8 mouse cellular contexts compared by ENCODE assay signal in genomic region chr10:70363054-70363453, GRCm38 (mm10).
DNase-seq lines count a peak whose midpoint lies in the region; TF ChIP-seq lines count a peak whose summit lies in the region.
"Had no signal": no experiment of that assay in that cellular context is flagged by ENCODE, and none has a peak within 500 bp of the region (broad histone marks: within the 10 kb centered on the region; RNA-seq: fewer than 3 reads in every experiment).

No protein-coding gene starts in this region.

- TF ChIP-seq POLR2A in ES-Bruce4 (IDR thresholded peaks at IDR 0.05; ENCODE audit: insufficient read depth, low read length) (no peak), MEL (IDR thresholded peaks at IDR 0.05; ENCODE audit: control insufficient read depth in 1 of 2, insufficient read depth in 1 of 2, low read depth in 1 of 2, low read length in 2 of 2, poor library complexity in 1 of 2) (no peak)

- peak overlapping the region; percentile 100 for H3K27ac ChIP-seq in ES-Bruce4 (ENCODE audit: insufficient read depth, low read length)
- no peak overlapping the region for H3K27ac ChIP-seq in MEL (ENCODE audit: control insufficient read depth, low read depth, low read length)
- H3K27ac ChIP-seq: heart, embryonic 15.5 days had no signal

- H3K79me2 ChIP-seq in MEL (ENCODE audit: control insufficient read depth, insufficient read depth, low read length, poor library complexity), result no peaks in the 10 kb centered on the region

- peak; percentile 24 for DNase-seq in kidney, adult 18-20 months
- DNase-seq in kidney, adult 11 months, result no peak
- DNase-seq in MEL (ENCODE audit: low read depth, low spot score), result no peak
- peak; percentile 46 for DNase-seq in kidney, postnatal 10 days
- DNase-seq in MN1 (ENCODE audit: low spot score), result no peak
- no peak for DNase-seq in right cerebral cortex, adult 18-20 months

- no peak overlapping the region for H3K9ac ChIP-seq in ES-Bruce4 (ENCODE audit: low read depth, poor library complexity, severe bottlenecking)
- no peak overlapping the region for H3K9ac ChIP-seq in MEL (ENCODE audit: control insufficient read depth, low read depth, low read length, poor library complexity, severe bottlenecking)
- H3K9ac ChIP-seq: heart, embryonic 15.5 days had no signal

- H3K36me3 ChIP-seq in ES-Bruce4 (ENCODE audit: control insufficient read depth, insufficient read depth, low read length, poor library complexity, severe bottlenecking) (no peaks in the 10 kb centered on the region), MEL (ENCODE audit: control insufficient read depth in 1 of 2, insufficient read depth in 2 of 2, low read length in 2 of 2) (no peaks in the 10 kb centered on the region)
- H3K36me3 ChIP-seq: heart, embryonic 15.5 days had no signal

- peak; percentile 50 for TF ChIP-seq CTCF in ES-Bruce4 (IDR thresholded peaks at IDR 0.05; ENCODE audit: low read depth, low read length)
- peak; percentile 9 to 22 (median 13); a peak in 3 of 6 replicates for TF ChIP-seq CTCF in MEL (IDR thresholded peaks at IDR 0.05 in 2 of 3, conservative IDR thresholded peaks at IDR 0.05 in 1 of 3; ENCODE audit: control insufficient read depth in 1 of 3, insufficient read depth in 1 of 3, low read depth in 2 of 3, low read length in 3 of 3, poor library complexity in 1 of 3, severe bottlenecking in 1 of 3)

- H3K4me3 ChIP-seq in ES-Bruce4 (ENCODE audit: low read depth, low read length) (no peak overlapping the region), MEL (ENCODE audit: control insufficient read depth in 1 of 2, insufficient read depth in 1 of 2, low read depth in 2 of 2, low read length in 2 of 2) (no peak overlapping the region)
- H3K4me3 ChIP-seq: heart, embryonic 15.5 days had no signal

- no peak; the same call in 1 of the 2 replicates for TF ChIP-seq RAD21 in MEL (IDR thresholded peaks at IDR 0.05; ENCODE audit: low read depth, low read length)

- H3K9me3 ChIP-seq in ES-Bruce4 (replicated peaks; ENCODE audit: control insufficient read depth, insufficient read depth, low read length, poor library complexity, severe bottlenecking) (no peaks in the 10 kb centered on the region), MEL (replicated peaks; ENCODE audit: insufficient read depth, low read length) (no peaks in the 10 kb centered on the region; the same call in 1 of the 2 replicates)
- H3K9me3 ChIP-seq: heart, embryonic 15.5 days had no signal

- no peaks in the 10 kb centered on the region for H3K27me3 ChIP-seq in ES-Bruce4 (ENCODE audit: control insufficient read depth, insufficient read depth, low read length, poor library complexity, severe bottlenecking)
- no peaks in the 10 kb centered on the region for H3K27me3 ChIP-seq in MEL (ENCODE audit: control insufficient read depth in 1 of 2, insufficient read depth in 2 of 2, low read length in 2 of 2)
- H3K27me3 ChIP-seq: heart, embryonic 15.5 days had no signal

- peaks cover 7% of the 10 kb centered on the region for H3K4me1 ChIP-seq in ES-Bruce4 (ENCODE audit: control insufficient read depth, insufficient read depth, low read length)
- no peaks in the 10 kb centered on the region for H3K4me1 ChIP-seq in MEL (ENCODE audit: control insufficient read depth in 1 of 2, insufficient read depth in 2 of 2, low read length in 2 of 2)
- H3K4me1 ChIP-seq: heart, embryonic 15.5 days had no signal

- TF ChIP-seq EP300 in ES-Bruce4 (IDR thresholded peaks at IDR 0.05; ENCODE audit: insufficient read depth, low read depth, low read length) (no peak), MEL (IDR thresholded peaks at IDR 0.05; ENCODE audit: low read depth in 1 of 2, low read length in 2 of 2) (no peak)

TF ChIP-seq in MEL, 35 proteins besides CTCF, POLR2A, EP300 and RAD21:
- TF ChIP-seq SMC3 (IDR thresholded peaks at IDR 0.05; ENCODE audit: low read depth, low read length) (0 out of 2 replicates have a peak, but pooled peaks have one; percentile 8), HCFC1 (IDR thresholded peaks at IDR 0.05; ENCODE audit: low read depth, low read length) (no peak)

Comparison
In these comparisons a context has a peak if more than half of its experiments do, and no peak if none do; other contexts are left out.
1. DNase-seq: peak in kidney, adult 18-20 months (single experiment) and kidney, postnatal 10 days (single experiment); none in kidney, adult 11 months (single experiment), MEL (single experiment), MN1 (single experiment) and right cerebral cortex, adult 18-20 months (single experiment).